Mouse (Mus musculus) thymus, postnatal 4 days (tissue): ENCODE measurements around the gene Mxra8.

ENCODE experiments used
- DNase-seq: peaks from one replicate; pipeline ENCODE4 v3.0.0; 2021

The Mxra8 gene

GRCm38 (mm10) chr4:155837404-155838010, 2.0 kb upstream of the Mxra8 start:
- no peak for DNase-seq

- no peak for DNase-seq
Measured at GRCm38 (mm10) chr4:155838187-155839153, 1.0 kb upstream of the Mxra8 start.

DNA sequence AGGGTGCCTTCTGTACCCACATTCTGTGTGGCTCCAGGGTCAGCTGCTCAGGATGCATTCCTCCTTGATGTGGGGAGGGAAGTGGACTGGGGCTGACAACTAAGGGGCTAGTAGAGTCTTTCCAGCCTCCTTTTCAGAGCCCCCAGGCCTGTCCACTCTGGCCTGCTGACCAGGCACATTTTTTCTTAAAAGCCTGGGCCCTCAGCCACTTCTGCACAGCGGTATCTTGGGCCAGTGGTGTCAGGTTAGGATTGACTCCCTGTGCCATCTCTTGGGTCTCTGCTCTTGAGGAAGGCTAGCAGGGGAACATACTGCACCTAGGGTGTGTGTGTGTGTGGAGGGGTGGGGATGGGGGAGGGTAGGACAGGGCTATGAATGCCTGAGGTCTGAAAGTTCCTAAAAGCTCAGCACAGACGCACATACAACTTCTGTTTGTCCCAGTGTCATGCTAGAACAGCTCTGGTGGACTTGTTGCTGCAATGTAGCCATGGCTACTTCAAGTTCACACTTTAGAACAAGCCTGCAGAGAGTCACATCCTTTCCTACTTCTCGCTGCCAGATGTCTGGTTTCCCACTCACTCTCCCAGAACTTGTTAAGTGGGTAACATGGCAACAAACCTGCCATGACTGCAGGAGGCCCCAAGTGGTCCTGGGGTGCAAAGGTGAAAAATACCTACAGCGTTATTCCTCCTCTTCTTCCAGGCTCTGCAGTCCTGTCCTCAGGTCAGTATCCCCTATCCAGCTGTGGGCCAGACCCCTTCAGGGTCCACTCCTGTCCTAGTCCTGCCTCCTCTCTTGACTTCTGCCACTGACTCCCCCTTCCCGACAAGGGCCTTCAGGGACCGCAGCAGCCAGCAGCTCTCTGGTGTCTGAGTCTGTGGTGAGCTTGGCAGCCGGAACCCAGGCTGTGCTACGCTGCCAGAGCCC, 859 bp downstream of the Mxra8 start:
- no peak for DNase-seq

DNA sequence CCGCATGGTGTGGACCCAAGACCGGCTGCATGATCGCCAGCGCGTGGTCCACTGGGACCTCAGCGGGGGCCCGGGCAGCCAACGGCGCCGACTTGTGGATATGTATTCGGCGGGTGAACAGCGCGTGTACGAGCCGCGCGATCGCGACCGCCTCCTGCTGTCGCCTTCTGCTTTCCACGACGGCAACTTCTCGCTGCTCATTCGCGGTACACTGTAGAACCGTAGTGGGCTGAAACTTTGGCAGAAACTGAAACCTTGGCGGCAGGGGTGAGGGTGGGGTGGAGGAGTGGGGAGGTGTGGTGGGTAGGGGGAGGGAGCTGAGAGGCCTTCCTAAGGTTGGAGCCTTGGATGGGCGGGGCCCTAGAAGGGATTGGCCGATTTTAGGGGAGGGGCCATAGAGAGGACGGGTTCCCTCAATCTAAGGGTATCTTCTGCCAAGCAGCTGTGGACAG, 1.5 kb downstream of the Mxra8 start:
- DNase-seq, result peak; percentile 75

GRCm38 (mm10) chr4:155841651-155842270, 2.3 kb downstream of the Mxra8 start:
- no peak for DNase-seq

DNA sequence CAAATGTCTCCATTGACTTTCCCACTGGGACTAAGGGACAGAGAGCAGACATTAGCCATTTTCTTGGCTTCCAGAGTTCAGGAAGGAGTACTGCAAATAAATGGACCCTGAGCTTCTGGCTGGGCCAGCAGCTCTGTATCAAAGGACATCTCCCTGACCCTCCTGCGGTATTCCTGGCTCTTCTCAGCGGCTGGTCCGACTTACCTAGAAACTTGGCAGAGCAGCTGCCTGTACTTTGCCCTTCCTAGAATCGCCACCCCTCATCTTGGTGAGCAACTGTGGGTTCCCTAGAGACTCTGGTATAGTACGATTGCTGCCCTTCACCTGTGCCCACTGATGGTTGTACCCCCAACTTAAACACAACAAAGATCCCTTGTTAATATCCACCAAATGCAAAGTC, 3.8 kb downstream of the Mxra8 start:
- no peak for DNase-seq

DNA sequence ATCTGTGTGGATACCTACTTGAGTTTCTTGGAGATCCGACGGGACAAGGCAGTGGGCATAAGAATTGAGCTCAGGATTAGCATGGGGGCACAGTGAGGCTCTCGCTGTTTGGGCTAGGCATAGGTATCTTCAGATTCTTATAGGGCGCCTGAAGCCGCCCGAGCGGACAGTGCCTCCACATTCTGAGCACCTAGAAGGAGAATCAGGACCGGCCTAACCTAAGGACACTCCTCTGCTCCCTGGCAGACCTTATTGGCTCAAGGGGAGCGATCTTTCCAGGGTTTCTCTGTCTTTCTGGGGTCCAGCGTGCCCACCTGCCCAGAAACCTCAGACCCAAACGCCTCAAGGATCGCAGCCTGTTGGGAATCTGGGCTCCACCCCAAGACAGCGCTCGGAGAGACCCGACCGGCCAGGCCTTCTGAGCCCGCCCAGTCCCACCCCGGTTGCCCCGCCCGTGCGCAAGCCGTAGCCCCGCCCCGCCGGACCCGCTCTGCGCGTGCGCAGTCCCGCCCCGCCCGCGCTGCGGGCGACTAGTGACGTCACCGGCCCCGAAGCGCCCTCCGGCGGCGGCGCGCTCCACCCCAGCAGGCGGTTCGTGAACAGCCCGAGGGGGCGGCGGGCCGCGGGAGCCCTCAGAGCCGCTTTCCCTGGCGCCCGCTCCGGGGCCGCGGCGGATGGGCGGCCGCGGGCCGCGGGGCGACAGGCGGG, 7.5 kb downstream of the Mxra8 start, which contains the start of gene Dvl1:
Dvl1 (plus strand) TSS at position 532 of the 708 bp plus-strand sequence.
- peak; percentile 99 for DNase-seq

DNA sequence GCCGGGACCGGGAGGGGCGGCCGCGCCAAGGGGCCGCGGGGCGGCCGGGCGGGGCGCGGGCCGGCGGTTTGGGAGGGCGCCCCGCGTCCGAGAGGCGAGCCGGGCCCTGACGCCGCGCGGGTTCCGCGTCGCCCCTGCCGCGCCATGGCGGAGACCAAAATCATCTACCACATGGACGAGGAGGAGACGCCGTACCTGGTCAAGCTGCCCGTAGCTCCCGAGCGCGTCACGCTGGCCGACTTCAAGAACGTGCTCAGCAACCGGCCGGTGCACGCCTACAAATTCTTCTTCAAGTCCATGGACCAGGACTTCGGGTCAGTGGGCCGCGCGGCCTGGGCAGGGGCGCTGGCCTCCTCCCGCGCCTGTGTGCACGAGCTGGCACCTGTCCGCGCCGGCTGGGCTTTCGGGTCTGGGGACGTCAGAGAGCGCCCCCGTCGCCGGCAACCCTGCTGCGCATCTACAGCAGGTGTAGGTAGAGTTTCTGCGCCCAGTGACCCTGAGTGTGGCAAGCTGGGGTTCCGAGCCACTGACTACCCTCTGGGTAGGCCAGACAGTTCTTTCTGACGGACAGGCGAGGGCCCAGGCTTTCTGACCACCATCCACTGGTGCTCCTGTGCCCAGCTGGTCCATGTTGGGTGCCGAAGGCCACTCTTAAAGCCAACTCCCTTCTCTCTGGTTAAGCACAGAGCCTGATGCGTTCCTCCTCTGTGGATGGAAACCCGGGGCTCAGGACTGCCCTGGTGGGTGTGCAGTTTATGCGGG, 8.3 kb downstream of the Mxra8 start:
- peak; percentile 73 for DNase-seq

DNA sequence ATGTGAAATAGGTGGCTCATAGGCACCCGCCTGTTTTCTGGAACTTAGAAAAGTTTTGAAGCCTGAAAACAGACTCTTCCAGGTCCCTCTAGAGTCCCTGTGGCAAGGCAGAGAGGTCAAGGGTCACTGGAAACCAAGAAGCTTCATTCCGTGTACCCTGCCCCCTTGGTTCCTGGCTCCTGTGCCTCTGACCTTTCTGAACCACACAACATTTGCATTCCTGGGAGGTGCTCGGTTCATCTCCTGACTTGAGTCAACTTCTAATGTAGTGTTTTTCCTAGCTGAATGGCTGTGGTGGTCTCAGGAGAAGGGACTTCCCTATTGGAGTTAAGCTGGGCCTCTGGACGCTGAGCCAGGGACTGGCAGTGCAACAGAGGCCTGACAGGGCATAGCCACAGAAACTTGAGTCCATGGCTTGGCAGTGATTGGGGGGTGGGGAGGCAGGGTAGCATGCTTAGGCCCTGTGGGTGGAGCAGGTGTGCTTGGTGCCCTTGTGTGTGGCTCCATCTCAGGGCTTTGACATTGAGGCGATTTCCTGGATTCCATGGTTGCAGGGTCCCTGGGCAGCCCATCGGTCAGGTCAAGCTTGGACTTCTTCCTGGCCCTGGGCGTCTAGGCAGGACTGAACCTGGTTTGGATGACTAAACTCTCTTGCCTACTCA, 9.1 kb downstream of the Mxra8 start:
- DNase-seq, result peak; percentile 31

GRCm38 (mm10) chr4:155849391-155849790, 9.9 kb downstream of the Mxra8 start:
- DNase-seq, result no peak

GRCm38 (mm10) chr4:155849792-155850451, 10.4 kb downstream of the Mxra8 start:
- DNase-seq, result no peak

DNA sequence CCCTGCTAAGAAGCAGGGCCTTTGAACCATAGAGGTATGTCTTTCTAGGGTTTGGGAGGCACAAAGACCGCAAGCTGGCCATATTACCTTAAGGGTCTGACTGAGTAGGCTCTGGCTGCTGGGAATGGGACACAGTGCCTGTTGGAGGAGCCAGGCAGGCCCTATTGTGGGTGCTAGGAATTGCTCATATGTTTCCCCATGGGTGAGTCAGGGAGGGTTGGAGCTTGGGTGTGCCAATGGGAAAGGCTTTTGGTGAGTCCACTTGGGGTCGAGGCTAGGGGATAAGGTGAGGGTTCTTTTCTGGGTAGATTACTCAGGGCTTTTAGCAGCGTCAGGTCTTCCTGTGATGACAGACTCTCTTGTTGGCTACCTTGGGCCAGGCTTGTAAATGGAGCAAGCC, 11.9 kb downstream of the Mxra8 start:
- DNase-seq, result no peak

DNA sequence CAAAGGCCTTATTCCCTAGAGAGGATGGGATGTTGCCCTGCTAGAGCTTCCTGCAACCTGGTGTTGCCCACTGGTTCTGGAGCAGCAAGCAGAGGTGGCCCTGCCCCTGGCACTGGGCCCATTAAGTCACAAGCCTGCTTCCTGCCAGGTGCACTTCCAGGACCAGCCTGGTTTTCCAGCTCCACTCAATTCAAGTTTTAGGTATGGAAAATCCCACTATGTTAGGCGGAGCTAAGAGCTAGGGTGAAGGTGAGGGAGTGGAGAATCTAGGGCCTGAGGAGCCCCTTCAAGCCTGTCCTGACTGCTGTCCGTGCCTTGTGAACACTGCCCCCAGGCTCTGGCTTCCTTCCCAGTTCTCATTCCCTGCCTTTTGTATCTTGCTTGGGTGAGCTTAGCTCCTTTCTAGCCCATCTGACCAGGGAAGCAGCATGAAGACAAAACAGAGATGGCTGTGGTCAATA, 12.5 kb downstream of the Mxra8 start:
- DNase-seq, result no peak

- no peak for DNase-seq
Measured at GRCm38 (mm10) chr4:155853421-155853820, 13.9 kb downstream of the Mxra8 start.

GRCm38 (mm10) chr4:155854991-155855390, 15.5 kb downstream of the Mxra8 start:
- DNase-seq, result no peak

DNA sequence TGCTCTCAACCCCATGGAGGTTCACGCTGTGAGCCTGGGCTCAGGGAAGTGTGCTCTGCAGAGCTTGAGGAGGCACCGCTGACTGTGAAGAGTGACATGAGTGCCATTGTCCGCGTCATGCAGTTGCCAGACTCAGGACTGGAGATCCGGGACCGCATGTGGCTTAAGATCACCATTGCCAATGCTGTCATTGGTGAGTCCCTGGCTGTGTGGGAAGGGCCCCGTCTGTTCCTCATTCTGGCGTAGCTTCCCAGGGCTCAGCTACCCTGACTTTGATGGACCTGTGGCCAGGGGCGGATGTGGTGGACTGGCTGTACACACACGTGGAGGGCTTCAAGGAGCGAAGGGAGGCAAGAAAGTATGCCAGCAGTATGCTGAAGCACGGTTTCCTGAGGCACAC, 16.6 kb downstream of the Mxra8 start:
- DNase-seq, result no peak

GRCm38 (mm10) chr4:155856881-155857280, 17.4 kb downstream of the Mxra8 start:
- DNase-seq, result no peak

DNA sequence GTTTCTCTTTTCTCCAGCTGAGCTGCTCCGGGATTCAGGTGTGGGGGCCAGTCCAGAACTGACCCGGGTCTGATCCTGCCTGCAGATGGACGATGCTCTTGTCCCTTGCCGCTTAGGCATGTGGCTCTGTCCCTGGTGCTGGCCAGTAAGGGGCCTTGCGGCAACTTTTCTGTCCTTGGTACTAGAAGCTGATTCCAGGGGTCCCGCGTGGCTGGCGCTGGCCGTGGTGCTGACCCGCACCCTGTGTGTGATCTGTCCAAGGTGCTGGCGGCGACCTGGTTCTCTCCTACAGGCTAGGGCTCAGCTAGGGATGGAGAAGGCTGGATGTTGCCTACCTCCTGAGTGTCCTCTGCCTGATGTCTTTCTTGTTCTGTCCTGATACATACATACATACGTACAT, 19.8 kb downstream of the Mxra8 start:
- DNase-seq, result peak; percentile 75

- DNase-seq, result no peak
Measured at GRCm38 (mm10) chr4:155861787-155862186, 22.3 kb downstream of the Mxra8 start.

DNA sequence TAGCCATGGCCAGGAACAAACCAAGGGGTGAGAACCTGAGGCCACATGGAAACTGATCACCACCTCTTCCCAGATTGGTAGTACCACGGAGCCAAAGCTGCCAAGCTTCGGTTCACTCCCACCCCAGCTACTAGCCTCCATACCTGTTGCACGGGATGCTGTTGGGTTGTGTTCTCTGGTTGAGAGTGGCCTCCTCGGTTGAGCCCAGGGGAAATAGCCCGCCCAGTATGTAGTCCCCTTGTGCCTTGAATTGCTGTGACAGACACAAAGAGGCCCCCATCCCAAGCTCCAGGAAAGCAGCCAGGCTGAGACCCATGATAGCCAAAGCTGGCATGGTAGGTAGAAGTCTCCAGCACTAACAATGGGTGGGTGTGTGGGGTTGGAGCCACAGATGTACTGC, 23.5 kb downstream of the Mxra8 start, which contains the start of gene Tas1r3:
Tas1r3 (minus strand) TSS at position 362 of the 400 bp plus-strand sequence.
- DNase-seq, result no peak
